Mouse (Mus musculus): ENCODE measurements around the gene Drg1.

Gene Drg1

DNA sequence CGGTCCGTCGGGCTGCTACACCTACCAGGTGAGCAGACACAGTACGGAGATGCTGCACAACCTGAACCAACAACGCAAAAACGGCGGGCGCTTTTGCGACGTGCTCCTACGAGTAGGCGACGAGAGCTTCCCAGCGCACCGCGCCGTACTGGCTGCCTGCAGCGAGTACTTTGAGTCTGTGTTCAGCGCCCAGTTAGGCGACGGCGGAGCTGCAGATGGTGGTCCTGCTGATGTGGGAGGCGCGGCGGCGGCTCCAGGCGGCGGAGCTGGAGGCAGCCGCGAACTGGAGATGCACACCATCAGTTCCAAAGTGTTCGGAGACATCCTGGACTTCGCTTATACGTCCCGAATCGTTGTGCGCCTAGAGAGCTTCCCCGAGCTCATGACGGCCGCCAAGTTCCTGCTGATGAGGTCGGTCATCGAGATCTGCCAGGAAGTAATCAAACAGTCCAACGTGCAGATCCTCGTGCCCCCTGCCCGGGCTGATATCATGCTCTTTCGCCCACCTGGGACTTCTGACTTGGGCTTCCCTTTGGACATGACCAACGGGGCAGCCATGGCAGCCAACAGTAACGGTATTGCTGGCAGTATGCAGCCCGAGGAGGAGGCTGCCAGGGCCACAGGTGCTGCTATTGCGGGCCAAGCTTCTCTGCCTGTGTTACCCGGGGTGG is 24.6 kb upstream of the Drg1 start:
- in situ Hi-C loops (cut with MboI), result loop anchor here (5.0 kb wide), 1 partner anchor 42 kb away; the partner anchor contains the start of gene Pik3ip1

GRCm38 (mm10) chr11:3289803-3290639 is 23.8 kb upstream of the Drg1 start:
- in situ Hi-C loops (cut with MboI), result loop anchor here (5.0 kb wide), 1 partner anchor 42 kb away; the partner anchor contains the start of gene Pik3ip1

DNA sequence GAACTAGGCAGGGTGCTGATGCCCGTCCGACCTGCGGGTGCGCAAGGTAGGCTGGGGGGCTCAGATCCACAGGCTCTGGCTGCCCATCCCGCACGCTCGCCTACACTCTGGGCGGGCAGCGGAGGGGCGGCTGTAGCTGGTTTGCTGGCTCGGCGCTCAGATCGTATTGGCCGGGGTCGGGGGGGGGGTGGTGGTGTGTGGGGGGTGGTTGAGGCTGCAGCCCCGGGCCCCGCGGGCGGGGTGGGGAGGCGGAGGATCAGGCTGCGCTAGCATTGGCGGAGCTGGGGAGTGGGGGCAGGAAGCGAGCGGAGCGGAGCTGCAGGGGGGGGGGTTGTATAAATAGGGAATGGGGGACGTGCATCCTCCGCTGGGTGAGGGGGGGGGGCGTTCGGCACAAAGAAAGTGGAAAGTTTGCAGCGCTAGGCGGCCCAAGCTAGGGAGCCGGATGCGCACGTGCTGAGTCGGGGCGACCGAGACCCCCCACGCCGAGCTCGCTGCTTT is 23.1 kb upstream of the Drg1 start:
- in situ Hi-C loops (cut with MboI), result no loop called here

GRCm38 (mm10) chr11:3288521-3289301 is 22.5 kb upstream of the Drg1 start, which contains the start of gene Patz1:
TSS of gene Patz1 (plus strand) at chr11:3288874.
- in situ Hi-C loops (cut with MboI), result no loop called here

DNA sequence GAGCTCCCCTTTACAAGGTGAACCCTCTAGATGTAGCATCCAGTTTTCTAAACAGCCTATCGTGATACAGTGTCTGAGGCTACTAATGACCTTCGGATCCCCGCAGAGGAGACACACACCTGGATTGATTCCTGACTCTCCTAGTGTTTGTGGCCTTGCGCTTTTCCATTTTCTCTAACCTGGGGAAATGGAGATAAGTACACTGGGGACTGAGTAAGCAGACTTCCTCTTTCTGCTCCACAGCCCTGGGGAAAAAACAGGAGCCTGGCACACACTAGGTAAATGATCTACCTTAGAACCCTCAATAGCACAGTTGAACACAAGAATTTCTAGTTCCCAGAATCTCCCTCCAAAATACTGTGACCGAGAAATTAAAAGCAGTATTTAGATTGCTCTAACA is 21.7 kb upstream of the Drg1 start:
- in situ Hi-C loops (cut with MboI), result no loop called here

- in situ Hi-C loops (cut with MboI), result no loop called here
These were observed 20.9 kb upstream of the Drg1 start for GRCm38 (mm10) chr11:3287131-3287530.

- in situ Hi-C loops (cut with MboI), result no loop called here
These were observed 19.7 kb upstream of the Drg1 start for GRCm38 (mm10) chr11:3285940-3286339.

- in situ Hi-C loops (cut with MboI), result no loop called here
These were observed 17.4 kb upstream of the Drg1 start for GRCm38 (mm10) chr11:3283645-3284044.

DNA sequence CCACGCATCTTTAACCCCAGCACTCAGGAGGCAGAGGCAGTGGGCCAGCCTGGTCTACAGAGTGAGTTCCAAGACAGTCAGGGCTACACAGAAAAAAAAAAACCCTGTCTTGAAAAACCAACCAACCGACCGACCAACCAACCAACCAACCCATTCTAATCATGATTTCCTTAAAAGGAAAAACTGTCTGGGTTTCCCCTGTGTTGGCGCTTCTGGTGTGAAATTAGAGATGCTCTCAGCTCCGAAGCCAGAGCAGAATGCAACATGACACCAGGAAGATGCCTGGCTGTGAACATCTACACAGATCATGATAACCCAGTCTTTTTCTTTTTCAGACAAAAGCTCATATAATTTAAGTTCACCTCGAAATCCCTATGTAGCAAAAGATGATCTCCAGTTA is 16.7 kb upstream of the Drg1 start:
- in situ Hi-C loops (cut with MboI), result no loop called here

- in situ Hi-C loops (cut with MboI), result no loop called here
These were observed 13.5 kb upstream of the Drg1 start for GRCm38 (mm10) chr11:3279729-3280128.

- in situ Hi-C loops (cut with MboI), result no loop called here
These were observed 12.1 kb upstream of the Drg1 start for GRCm38 (mm10) chr11:3278351-3278750.

GRCm38 (mm10) chr11:3269241-3269640 is 3.0 kb upstream of the Drg1 start:
- in situ Hi-C loops (cut with MboI), result loop anchor here (25.0 kb wide), 1 partner anchor 393 kb away; no protein-coding TSS in a partner anchor

GRCm38 (mm10) chr11:3267133-3267532 is 918 bp upstream of the Drg1 start:
- in situ Hi-C loops (cut with MboI), result loop anchor here (25.0 kb wide), 1 partner anchor 395 kb away; no protein-coding TSS in a partner anchor

- in situ Hi-C loops (cut with MboI), result loop anchor here (25.0 kb wide), 1 partner anchor 397 kb away; no protein-coding TSS in a partner anchor
These were observed 730 bp downstream of the Drg1 start for GRCm38 (mm10) chr11:3265291-3266078.

DNA sequence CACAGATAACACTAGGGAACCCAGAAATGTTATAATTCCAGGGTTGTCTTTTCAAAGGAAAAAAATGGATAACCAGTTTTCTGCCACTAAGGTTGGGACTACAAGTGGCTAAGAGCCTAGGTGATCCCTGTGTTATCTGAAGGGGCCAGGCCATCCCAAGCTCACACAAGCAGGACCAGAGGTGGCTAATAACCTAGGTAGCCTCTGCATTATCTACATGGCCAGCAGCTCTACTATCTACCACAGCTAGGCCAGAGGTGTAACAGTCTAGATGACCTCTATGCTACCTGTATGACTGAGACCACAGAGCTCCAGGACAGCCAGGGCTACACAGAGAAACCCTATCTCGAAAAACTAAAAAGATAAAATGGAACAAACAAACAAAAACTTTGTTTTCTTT is 6.7 kb downstream of the Drg1 start:
- in situ Hi-C loops (cut with MboI), result loop anchor here (25.0 kb wide), 1 partner anchor 403 kb away; no protein-coding TSS in a partner anchor

DNA sequence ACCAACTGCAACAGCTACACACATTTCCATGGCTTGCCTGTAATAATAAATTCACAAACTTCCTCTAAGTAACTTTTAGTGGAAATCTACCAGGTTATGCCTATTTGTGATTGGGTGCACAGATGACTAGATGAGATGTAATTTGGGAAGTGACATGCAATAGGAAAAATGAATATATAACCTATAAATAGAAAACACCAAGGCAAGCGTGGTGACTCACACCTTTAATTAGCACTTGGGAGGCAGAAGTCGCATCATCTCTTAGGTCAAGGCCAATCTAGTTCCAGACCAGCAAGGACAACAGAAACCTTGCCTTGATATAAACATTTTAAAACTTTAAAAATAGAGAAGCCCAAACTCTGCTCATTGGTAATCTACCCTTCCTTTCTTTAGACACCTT is 18.8 kb downstream of the Drg1 start:
- in situ Hi-C loops (cut with MboI), result no loop called here

DNA sequence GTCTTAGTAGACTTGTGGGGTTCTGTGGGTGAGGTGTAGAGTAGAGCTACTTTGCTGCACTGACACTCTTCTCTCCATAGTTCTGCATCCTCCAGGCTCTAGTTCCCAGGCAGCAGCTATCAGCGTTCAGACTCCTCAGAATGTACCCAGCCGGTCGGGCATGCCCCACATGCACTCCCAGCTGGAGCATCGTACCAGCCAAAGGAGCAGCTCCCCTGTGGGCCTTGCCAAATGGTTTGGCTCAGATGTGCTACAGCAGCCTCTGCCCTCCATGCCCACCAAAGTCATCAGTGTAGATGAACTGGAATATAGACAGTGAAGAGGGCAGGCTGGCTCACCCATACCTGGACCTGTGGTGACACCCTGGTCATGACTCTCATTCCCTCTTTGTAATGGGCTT is 22.4 kb downstream of the Drg1 start:
- in situ Hi-C loops (cut with MboI), result no loop called here

GRCm38 (mm10) chr11:3242395-3242794 is 23.8 kb downstream of the Drg1 start:
- in situ Hi-C loops (cut with MboI), result no loop called here

- in situ Hi-C loops (cut with MboI), result no loop called here
These were observed 30.9 kb downstream of the Drg1 start for GRCm38 (mm10) chr11:3235277-3235676.

DNA sequence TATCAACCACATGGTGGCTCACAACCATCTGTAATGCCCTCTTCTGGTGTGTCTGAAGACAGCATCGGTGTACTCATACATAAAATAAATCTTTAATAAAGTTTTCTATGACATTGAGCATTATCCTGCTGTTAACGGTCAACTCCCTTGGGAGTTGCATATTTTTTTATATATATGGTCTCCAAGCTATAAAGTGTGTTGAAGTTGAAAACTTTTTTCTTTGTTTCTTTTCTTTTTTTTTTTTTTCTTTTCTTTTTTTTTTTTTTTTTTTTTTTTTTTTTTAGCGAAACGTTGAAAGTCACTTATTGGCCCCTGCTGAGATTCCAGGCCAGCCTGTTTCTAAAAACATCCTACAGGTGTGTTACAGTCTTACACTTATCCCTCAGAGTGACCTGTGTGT is 32.5 kb downstream of the Drg1 start:
- in situ Hi-C loops (cut with MboI), result no loop called here

DNA sequence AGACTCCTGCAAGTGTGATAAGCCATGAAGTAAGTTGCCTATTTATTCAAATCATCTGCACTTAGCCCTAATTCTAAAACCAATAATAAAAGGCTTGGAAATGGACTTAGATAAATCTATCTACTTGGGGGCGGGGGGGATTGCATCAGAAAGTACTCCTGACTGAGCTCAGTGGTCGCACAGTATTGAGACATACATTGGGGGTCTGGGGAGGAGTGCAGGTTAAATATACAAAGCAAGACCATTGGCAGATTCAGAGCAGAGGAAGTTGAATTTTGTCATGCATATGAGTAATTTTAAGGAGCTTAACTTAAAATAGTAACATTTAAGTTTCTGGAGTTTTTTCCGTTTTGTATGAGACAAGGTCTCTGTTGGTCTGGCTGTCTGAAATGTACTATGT is 34.0 kb downstream of the Drg1 start:
- in situ Hi-C loops (cut with MboI), result no loop called here
